Comparison of ENCODE assay signal across 26 mouse cellular contexts in genomic region chr14:48324460-48324850, GRCm38 (mm10).
DNase-seq lines count a peak whose midpoint lies in the region; ATAC-seq and TF ChIP-seq lines count a peak whose summit lies in the region.
"Had no signal": no experiment of that assay in that cellular context is flagged by ENCODE, and none has a peak within 500 bp of the region (broad histone marks: within the 10 kb centered on the region; RNA-seq: fewer than 3 reads in every experiment).

No protein-coding gene starts in this region.

- no peaks in the 10 kb centered on the region for H3K9me3 ChIP-seq in limb, embryonic 13.5 days
- no peaks in the 10 kb centered on the region for H3K9me3 ChIP-seq in limb, embryonic 10.5 days (replicated peaks)
- no peaks in the 10 kb centered on the region for H3K9me3 ChIP-seq in lung, postnatal 0 days (ENCODE audit: low read length)
- no peaks in the 10 kb centered on the region for H3K9me3 ChIP-seq in midbrain, embryonic 16.5 days (replicated peaks; ENCODE audit: control insufficient read depth, low read length, poor library complexity, severe bottlenecking)
- H3K9me3 ChIP-seq in midbrain, embryonic 10.5 days (replicated peaks), result no peaks in the 10 kb centered on the region
- H3K9me3 ChIP-seq: embryonic facial prominence, embryonic 13.5 days; forebrain, embryonic 10.5 days; G1E; hindbrain, embryonic 12.5 days; hindbrain, embryonic 15.5 days had no signal

- no peaks in the 10 kb centered on the region for H3K27me3 ChIP-seq in limb, embryonic 13.5 days
- no peaks in the 10 kb centered on the region for H3K27me3 ChIP-seq in limb, embryonic 10.5 days (ENCODE audit: low read depth, poor library complexity, severe bottlenecking)
- no peaks in the 10 kb centered on the region for H3K27me3 ChIP-seq in lung, postnatal 0 days (replicated peaks; ENCODE audit: insufficient read depth, low read length)
- no peaks in the 10 kb centered on the region for H3K27me3 ChIP-seq in midbrain, embryonic 16.5 days (ENCODE audit: control insufficient read depth, insufficient read depth, low read depth, low read length)
- no peaks in the 10 kb centered on the region for H3K27me3 ChIP-seq in midbrain, embryonic 10.5 days (ENCODE audit: low read depth, poor library complexity, severe bottlenecking)
- H3K27me3 ChIP-seq: CH12.LX; hindbrain, embryonic 12.5 days; hindbrain, embryonic 15.5 days; Patski had no signal

- no peak overlapping the region for H3K4me3 ChIP-seq in limb, embryonic 13.5 days
- H3K4me3 ChIP-seq in limb, embryonic 10.5 days, result no peak overlapping the region
- H3K4me3 ChIP-seq in lung, postnatal 0 days (ENCODE audit: low read depth, low read length), result no peak overlapping the region
- no peak overlapping the region for H3K4me3 ChIP-seq in lung, adult 2 months (replicated peaks; ENCODE audit: extremely low read depth, low read depth, low read length)
- H3K4me3 ChIP-seq in midbrain, embryonic 16.5 days (ENCODE audit: low read depth, low read length), result no peak overlapping the region
- no peak overlapping the region for H3K4me3 ChIP-seq in midbrain, embryonic 10.5 days
- H3K4me3 ChIP-seq: embryonic facial prominence, embryonic 13.5 days; forebrain, embryonic 10.5 days; gastrocnemius, adult 2 months; hindbrain, embryonic 12.5 days; hindbrain, embryonic 15.5 days had no signal

- 46% methylated on average over 4 of the region's 4 CpGs for WGBS in limb, embryonic 13.5 days
- 87% methylated on average over 4 of the region's 4 CpGs for WGBS in limb, embryonic 10.5 days
- 56% methylated on average over 4 of the region's 4 CpGs for WGBS in lung, postnatal 0 days
- 64% methylated on average over 4 of the region's 4 CpGs for WGBS in lung, adult 2 months
- WGBS in midbrain, embryonic 16.5 days, result 88% methylated on average over 4 of the region's 4 CpGs
- WGBS in midbrain, embryonic 10.5 days, result 94% methylated on average over 4 of the region's 4 CpGs

- H3K27ac ChIP-seq in limb, embryonic 13.5 days, result no peak overlapping the region
- no peak overlapping the region for H3K27ac ChIP-seq in limb, embryonic 10.5 days
- H3K27ac ChIP-seq in lung, postnatal 0 days (ENCODE audit: low read length), result no peak overlapping the region
- H3K27ac ChIP-seq in midbrain, embryonic 16.5 days (ENCODE audit: low read length), result no peak overlapping the region
- H3K27ac ChIP-seq in midbrain, embryonic 10.5 days (replicated peaks), result no peak overlapping the region
- H3K27ac ChIP-seq: embryonic facial prominence, embryonic 13.5 days; forebrain, embryonic 10.5 days; gastrocnemius, adult 2 months; hindbrain, embryonic 12.5 days; hindbrain, embryonic 15.5 days had no signal

- peak overlapping the region; percentile 16; the same call in 1 of the 2 replicates for H3K4me2 ChIP-seq in limb, embryonic 13.5 days (replicated peaks)
- H3K4me2 ChIP-seq in lung, postnatal 0 days (replicated peaks; ENCODE audit: low read depth, low read length), result peak overlapping the region; percentile 33; the same call in 1 of the 2 replicates
- H3K4me2 ChIP-seq in midbrain, embryonic 16.5 days (ENCODE audit: low read length), result peak overlapping the region; percentile 28; the same call in 1 of the 2 replicates
- H3K4me2 ChIP-seq: embryonic facial prominence, embryonic 13.5 days; heart, embryonic 11.5 days; hindbrain, embryonic 12.5 days; hindbrain, embryonic 15.5 days had no signal

- no peak for TF ChIP-seq CTCF in lung, postnatal 0 days (IDR thresholded peaks at IDR 0.05)
- TF ChIP-seq CTCF in lung, adult 2 months (IDR thresholded peaks at IDR 0.05; ENCODE audit: insufficient read depth, low read length), result no peak

- no peaks in the 10 kb centered on the region for H3K36me3 ChIP-seq in limb, embryonic 13.5 days
- H3K36me3 ChIP-seq in limb, embryonic 10.5 days, result no peaks in the 10 kb centered on the region
- H3K36me3 ChIP-seq in lung, postnatal 0 days (ENCODE audit: insufficient read depth, low read length), result no peaks in the 10 kb centered on the region
- no peaks in the 10 kb centered on the region for H3K36me3 ChIP-seq in midbrain, embryonic 16.5 days (ENCODE audit: control insufficient read depth, insufficient read depth, low read length)
- no peaks in the 10 kb centered on the region for H3K36me3 ChIP-seq in midbrain, embryonic 10.5 days
- H3K36me3 ChIP-seq: embryonic facial prominence, embryonic 13.5 days; forebrain, embryonic 10.5 days; G1E; hindbrain, embryonic 12.5 days; hindbrain, embryonic 15.5 days had no signal

- no peak overlapping the region for H3K9ac ChIP-seq in limb, embryonic 13.5 days
- no peak overlapping the region for H3K9ac ChIP-seq in lung, postnatal 0 days (replicated peaks; ENCODE audit: low read depth)
- no peak overlapping the region for H3K9ac ChIP-seq in midbrain, embryonic 16.5 days (ENCODE audit: low read depth, low read length)
- H3K9ac ChIP-seq: embryonic facial prominence, embryonic 13.5 days; forebrain, postnatal 0 days; hindbrain, embryonic 12.5 days; hindbrain, embryonic 15.5 days had no signal

- no peak for TF ChIP-seq POLR2A in lung, adult 2 months (IDR thresholded peaks at IDR 0.05; ENCODE audit: borderline replicate concordance, extremely low read depth, low read depth, low read length)

- TF ChIP-seq EP300 in lung, postnatal 0 days (IDR thresholded peaks at IDR 0.05), result no peak

- ATAC-seq in limb, embryonic 13.5 days (ENCODE audit: low FRiP score, low read depth), result no peak
- no peak for ATAC-seq in lung, postnatal 0 days
- peak; percentile 42; the same call in 1 of the 2 replicates for ATAC-seq in midbrain, embryonic 16.5 days
- ATAC-seq: forebrain, embryonic 14.5 days; forebrain, postnatal 0 days; Patski had no signal

- peaks cover 6% of the 10 kb centered on the region; the same call in 1 of the 2 replicates for H3K4me1 ChIP-seq in limb, embryonic 13.5 days
- H3K4me1 ChIP-seq in limb, embryonic 10.5 days, result peaks cover 11% of the 10 kb centered on the region; the same call in 1 of the 2 replicates
- H3K4me1 ChIP-seq in lung, postnatal 0 days (ENCODE audit: insufficient read depth, low read depth, low read length), result no peaks in the 10 kb centered on the region
- no peaks in the 10 kb centered on the region for H3K4me1 ChIP-seq in lung, adult 2 months (ENCODE audit: control insufficient read depth, insufficient read depth, low read length)
- peaks cover 2% of the 10 kb centered on the region; the same call in 1 of the 2 replicates for H3K4me1 ChIP-seq in midbrain, embryonic 16.5 days (ENCODE audit: control insufficient read depth, insufficient read depth, low read length)
- H3K4me1 ChIP-seq in midbrain, embryonic 10.5 days, result no peaks in the 10 kb centered on the region
- H3K4me1 ChIP-seq: embryonic facial prominence, embryonic 13.5 days; hindbrain, embryonic 12.5 days; hindbrain, embryonic 15.5 days had no signal

- DNase-seq in cerebellum, postnatal 14 days, result peak; percentile 37 to 50
- no peak for DNase-seq in cerebellum, postnatal 4 days (ENCODE audit: low spot score in 2 of 2)
- DNase-seq in limb, embryonic 10.5 days (ENCODE audit: low spot score), result no peak
- DNase-seq in lung, postnatal 0 days (ENCODE audit: low spot score), result no peak
- DNase-seq in lung, adult 2 months, result no peak
- DNase-seq in midbrain, embryonic 10.5 days (ENCODE audit: low spot score), result no peak
- DNase-seq: adrenal gland, postnatal 10 days; adrenal gland, postnatal 36 days; B cell, adult 2 months; cerebellum, adult 2 months; cerebellum, adult 9-11 months; forebrain, postnatal 0 days; gastrocnemius, adult 2 months; gastrocnemius, postnatal 14 days; heart, adult 11 months had no signal

Comparison
In these comparisons a context has a peak if more than half of its experiments do, and no peak if none do; other contexts are left out.
1. DNase-seq: peak in cerebellum, postnatal 14 days (2 of 2); none in cerebellum, postnatal 4 days (0 of 2), limb, embryonic 10.5 days (single experiment), lung, postnatal 0 days (single experiment), lung, adult 2 months (single experiment) and midbrain, embryonic 10.5 days (single experiment).
2. Peak in every context shown above with its lines, with median percentiles within 50 percentile points of each other: H3K4me2 ChIP-seq.